Mouse (Mus musculus) lung, adult 2 months (tissue): ENCODE measurements around the gene Cd22.
"Not testable (repeated sequence)": the region's sequence is repeated elsewhere in the genome, so short reads cannot be mapped to it uniquely, and the experiment has no call there.

Experiments used
- CTCF ChIP-seq: fragments of 200-500 bp; IDR thresholded peaks from 2 replicates; pipeline ENCODE4 v1.5.1; 2011; ENCODE audit warnings: mild to moderate bottlenecking, low read length, control low read depth; ENCODE audit not compliant: insufficient read depth
- POLR2A ChIP-seq: fragments of 200-500 bp; IDR thresholded peaks from 2 replicates; pipeline ENCODE4 v1.6.1; 2011; ENCODE audit warnings: low read depth, mild to moderate bottlenecking, control low read depth, low read length, borderline replicate concordance; ENCODE audit errors: extremely low read depth

DNA sequence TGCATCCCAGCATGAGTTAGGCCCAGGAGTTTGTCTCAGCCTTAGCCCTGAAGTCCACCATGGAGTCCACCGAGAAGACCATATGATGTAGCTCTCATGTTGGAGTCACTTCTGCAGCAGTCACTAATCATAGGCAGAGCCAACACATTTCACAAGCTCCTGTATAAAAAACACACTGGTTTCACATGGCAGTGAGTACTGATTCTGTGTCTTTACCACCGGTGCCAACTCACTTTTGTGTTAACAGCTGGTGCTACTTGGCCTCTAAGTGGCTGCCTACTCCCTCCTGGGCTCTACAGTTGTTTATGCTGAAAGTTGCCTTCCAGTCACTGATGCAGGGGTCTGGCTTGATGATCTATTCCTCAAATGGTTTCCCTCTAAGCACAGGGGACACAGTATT, 44.4 kb upstream of the Cd22 start, which contains the start of gene Hamp2:
- not testable (repeated sequence) for TF ChIP-seq CTCF, POLR2A
